Mouse (Mus musculus): ENCODE measurements around the gene Hirip3. TPM values are rescaled to one million over a fixed set of nuclear protein-coding genes. Genes with fewer than 3 reads are reported as not detected.

The Hirip3 gene
- polyA plus RNA-seq, 1 experiment = 63.1 TPM

- peaks cover 10% of the 10 kb centered on the region for H3K4me1 ChIP-seq (ENCODE audit: control insufficient read depth, insufficient read depth, low read length)
- no peak for DNase-seq
- H3K27me3 ChIP-seq (ENCODE audit: control insufficient read depth, insufficient read depth, low read length) = no peaks in the 10 kb centered on the region
- 70% methylated on average over 9 of the region's 9 CpGs for WGBS
- TF ChIP-seq CTCF (IDR thresholded peaks at IDR 0.05; ENCODE audit: borderline replicate concordance, insufficient read depth, low read depth, low read length) = no peak
- TF ChIP-seq POLR2A (IDR thresholded peaks at IDR 0.05; ENCODE audit: borderline replicate concordance, insufficient read depth, low read length) = no peak
- H3K4me3 ChIP-seq (replicated peaks; ENCODE audit: insufficient read depth, low read depth, low read length) = no peak overlapping the region
- H3K27ac ChIP-seq (ENCODE audit: insufficient read depth, low read length) = no peak overlapping the region
Observed at GRCm38 (mm10) chr7:126856741-126857420, 4.9 kb upstream of the Hirip3 start.

GRCm38 (mm10) chr7:126860987-126861386 lies 785 bp upstream of the Hirip3 start:
- WGBS = 53% methylated on average over 5 of the region's 5 CpGs
- no peak for TF ChIP-seq POLR2A (IDR thresholded peaks at IDR 0.05; ENCODE audit: borderline replicate concordance, insufficient read depth, low read length)
- TF ChIP-seq CTCF (IDR thresholded peaks at IDR 0.05; ENCODE audit: borderline replicate concordance, insufficient read depth, low read depth, low read length) = no peak
- Histone ChIP-seq H3K27me3 (ENCODE audit: control insufficient read depth, insufficient read depth, low read length) (no peaks in the 10 kb centered on the region), H3K27ac (ENCODE audit: insufficient read depth, low read length) (no peak overlapping the region), H3K4me1 (ENCODE audit: control insufficient read depth, insufficient read depth, low read length) (peaks cover 12% of the 10 kb centered on the region; the same call in 1 of the 2 replicates), H3K4me3 (replicated peaks; ENCODE audit: insufficient read depth, low read depth, low read length) (peak overlapping the region; percentile 96)
- no peak for DNase-seq

- no peaks in the 10 kb centered on the region for H3K27me3 ChIP-seq (ENCODE audit: control insufficient read depth, insufficient read depth, low read length)
- under 1% methylated on average over 41 of the region's 41 CpGs for WGBS
- peaks cover 11% of the 10 kb centered on the region; the same call in 1 of the 2 replicates for H3K4me1 ChIP-seq (ENCODE audit: control insufficient read depth, insufficient read depth, low read length)
- DNase-seq = peak; percentile 95 to 96
- peak within 1 kb of the TSS; percentile 79 for H3K27ac ChIP-seq (ENCODE audit: insufficient read depth, low read length)
- TF ChIP-seq CTCF (IDR thresholded peaks at IDR 0.05; ENCODE audit: borderline replicate concordance, insufficient read depth, low read depth, low read length) (no peak), POLR2A (IDR thresholded peaks at IDR 0.05; ENCODE audit: borderline replicate concordance, insufficient read depth, low read length) (peak; percentile 58; the same call in 1 of the 2 replicates)
- peak within 1 kb of the TSS; percentile 96 for H3K4me3 ChIP-seq (replicated peaks; ENCODE audit: insufficient read depth, low read depth, low read length)
Observed at GRCm38 (mm10) chr7:126862147-126862784, 494 bp downstream of the Hirip3 start, which contains the start of gene Ino80e. Gene Ino80e, minus strand, starts transcription at chr7:126862377.

GRCm38 (mm10) chr7:126863791-126864190 lies 2.0 kb downstream of the Hirip3 start:
- H3K27me3 ChIP-seq (ENCODE audit: control insufficient read depth, insufficient read depth, low read length) = no peaks in the 10 kb centered on the region
- no peak for DNase-seq
- WGBS = 46% methylated on average over 6 of the region's 6 CpGs
- H3K27ac ChIP-seq (ENCODE audit: insufficient read depth, low read length) = no peak overlapping the region
- no peak overlapping the region for H3K4me3 ChIP-seq (replicated peaks; ENCODE audit: insufficient read depth, low read depth, low read length)
- H3K4me1 ChIP-seq (ENCODE audit: control insufficient read depth, insufficient read depth, low read length) = peaks cover 11% of the 10 kb centered on the region; the same call in 1 of the 2 replicates
- TF ChIP-seq POLR2A (IDR thresholded peaks at IDR 0.05; ENCODE audit: borderline replicate concordance, insufficient read depth, low read length) = no peak
- no peak for TF ChIP-seq CTCF (IDR thresholded peaks at IDR 0.05; ENCODE audit: borderline replicate concordance, insufficient read depth, low read depth, low read length)

GRCm38 (mm10) chr7:126867534-126867933 lies 5.8 kb downstream of the Hirip3 start:
- TF ChIP-seq CTCF (IDR thresholded peaks at IDR 0.05; ENCODE audit: borderline replicate concordance, insufficient read depth, low read depth, low read length) (no peak), POLR2A (IDR thresholded peaks at IDR 0.05; ENCODE audit: borderline replicate concordance, insufficient read depth, low read length) (no peak)
- no peak overlapping the region for H3K4me3 ChIP-seq (replicated peaks; ENCODE audit: insufficient read depth, low read depth, low read length)
- no peak for DNase-seq
- H3K27ac ChIP-seq (ENCODE audit: insufficient read depth, low read length) = no peak overlapping the region
- 88% methylated on average over 2 of the region's 2 CpGs for WGBS
- H3K27me3 ChIP-seq (ENCODE audit: control insufficient read depth, insufficient read depth, low read length) = no peaks in the 10 kb centered on the region
- peaks cover 11% of the 10 kb centered on the region; the same call in 1 of the 2 replicates for H3K4me1 ChIP-seq (ENCODE audit: control insufficient read depth, insufficient read depth, low read length)

- H3K27me3 ChIP-seq (ENCODE audit: control insufficient read depth, insufficient read depth, low read length) = no peaks in the 10 kb centered on the region
- H3K4me1 ChIP-seq (ENCODE audit: control insufficient read depth, insufficient read depth, low read length) = peaks cover 9% of the 10 kb centered on the region; the same call in 1 of the 2 replicates
- WGBS = 85% methylated on average over 12 of the region's 12 CpGs
- no peak overlapping the region for H3K4me3 ChIP-seq (replicated peaks; ENCODE audit: insufficient read depth, low read depth, low read length)
- no peak overlapping the region for H3K27ac ChIP-seq (ENCODE audit: insufficient read depth, low read length)
- TF ChIP-seq POLR2A (IDR thresholded peaks at IDR 0.05; ENCODE audit: borderline replicate concordance, insufficient read depth, low read length) (no peak), CTCF (IDR thresholded peaks at IDR 0.05; ENCODE audit: borderline replicate concordance, insufficient read depth, low read depth, low read length) (no peak)
- no peak for DNase-seq
Observed at GRCm38 (mm10) chr7:126868003-126868402, 6.2 kb downstream of the Hirip3 start.

GRCm38 (mm10) chr7:126869780-126870519 lies 8.2 kb downstream of the Hirip3 start:
- H3K27me3 ChIP-seq (ENCODE audit: control insufficient read depth, insufficient read depth, low read length) = no peaks in the 10 kb centered on the region
- TF ChIP-seq POLR2A (IDR thresholded peaks at IDR 0.05; ENCODE audit: borderline replicate concordance, insufficient read depth, low read length) (no peak), CTCF (IDR thresholded peaks at IDR 0.05; ENCODE audit: borderline replicate concordance, insufficient read depth, low read depth, low read length) (no peak)
- H3K27ac ChIP-seq (ENCODE audit: insufficient read depth, low read length) = no peak overlapping the region
- no peak overlapping the region for H3K4me3 ChIP-seq (replicated peaks; ENCODE audit: insufficient read depth, low read depth, low read length)
- 81% methylated on average over 23 of the region's 23 CpGs for WGBS
- no peak for DNase-seq
- no peaks in the 10 kb centered on the region for H3K4me1 ChIP-seq (ENCODE audit: control insufficient read depth, insufficient read depth, low read length)

Measured in cerebellum, adult 2 months (tissue).